Mouse (Mus musculus): Measurements from ENCODE around the gene Enpep. TPM values are rescaled to one million over a fixed set of nuclear protein-coding genes. Genes with fewer than 3 reads are reported as not detected.

The Enpep gene
- polyA plus RNA-seq, 1 experiment: 0.14 TPM

DNA sequence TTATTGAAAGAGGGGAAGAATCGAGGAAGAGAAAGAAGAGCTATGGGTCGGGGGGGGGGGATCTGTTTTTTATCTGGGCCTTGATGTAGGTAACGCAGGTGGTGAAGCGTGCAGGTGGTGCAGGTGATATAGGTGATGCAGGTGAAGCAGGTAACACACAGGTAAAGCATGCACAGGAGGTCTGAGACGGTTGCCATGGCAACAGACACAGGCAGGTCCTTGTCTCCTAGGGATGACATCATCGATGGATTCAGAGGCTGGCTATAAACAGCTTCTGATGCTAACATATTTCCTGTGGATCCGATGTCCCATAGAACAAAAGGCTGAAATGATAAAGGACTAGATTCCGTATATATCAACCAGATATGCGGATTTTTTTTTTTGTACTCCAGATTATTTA, 81.5 kb downstream of the Enpep start:
- Histone ChIP-seq H3K4me1 (ENCODE audit: control insufficient read depth, insufficient read depth, low read length) (no peaks in the 10 kb centered on the region), H3K27ac (ENCODE audit: control insufficient read depth, insufficient read depth, low read depth, low read length) (no peak overlapping the region), H3K4me3 (ENCODE audit: control insufficient read depth, low read depth, low read length) (no peak overlapping the region), H3K27me3 (ENCODE audit: control insufficient read depth, insufficient read depth, low read length) (no peaks in the 10 kb centered on the region), H3K36me3 (ENCODE audit: control insufficient read depth, insufficient read depth, low read length) (no peaks in the 10 kb centered on the region)
- TF ChIP-seq POLR2A (IDR thresholded peaks at IDR 0.05; ENCODE audit: control insufficient read depth, low read depth, low read length): no peak
- no peak for TF ChIP-seq CTCF (IDR thresholded peaks at IDR 0.05; ENCODE audit: control insufficient read depth, insufficient read depth, insufficient replicate concordance, low read depth, low read length)

DNA sequence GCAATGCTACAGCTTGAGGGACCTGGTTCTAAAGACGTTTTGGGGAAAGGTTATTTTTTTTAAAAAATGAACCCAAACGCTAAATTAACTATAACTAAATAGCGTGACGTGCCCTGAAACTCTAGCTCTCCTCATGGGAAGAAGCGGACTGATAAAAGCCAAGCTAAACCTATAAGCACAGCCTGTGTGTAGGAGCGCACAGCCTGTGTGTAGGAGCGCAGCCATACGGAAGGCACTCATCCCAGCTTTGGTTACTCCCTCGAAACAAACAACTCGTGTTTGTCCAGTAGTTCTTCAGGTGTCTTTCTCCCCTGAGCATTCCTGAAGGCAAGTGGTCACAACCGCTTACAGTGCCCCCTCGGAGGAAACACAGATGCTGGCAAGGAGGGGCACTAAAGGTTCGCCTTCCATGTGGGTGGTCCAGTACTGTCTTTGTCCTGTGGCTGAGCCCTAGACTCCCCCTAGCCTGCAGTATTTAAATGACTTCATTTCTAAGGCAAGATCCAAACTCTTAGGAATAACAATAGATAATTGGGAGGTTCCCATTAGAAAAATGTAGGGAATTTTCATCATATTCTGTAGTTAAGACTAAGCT, 93.8 kb downstream of the Enpep start:
- H3K4me1 ChIP-seq (ENCODE audit: control insufficient read depth, insufficient read depth, low read length): no peaks in the 10 kb centered on the region
- no peaks in the 10 kb centered on the region for H3K27me3 ChIP-seq (ENCODE audit: control insufficient read depth, insufficient read depth, low read length)
- no peaks in the 10 kb centered on the region for H3K36me3 ChIP-seq (ENCODE audit: control insufficient read depth, insufficient read depth, low read length)
- H3K4me3 ChIP-seq (ENCODE audit: control insufficient read depth, low read depth, low read length): no peak overlapping the region
- no peak overlapping the region for H3K27ac ChIP-seq (ENCODE audit: control insufficient read depth, insufficient read depth, low read depth, low read length)
- TF ChIP-seq POLR2A (IDR thresholded peaks at IDR 0.05; ENCODE audit: control insufficient read depth, low read depth, low read length) (no peak), CTCF (IDR thresholded peaks at IDR 0.05; ENCODE audit: control insufficient read depth, insufficient read depth, insufficient replicate concordance, low read depth, low read length) (no peak)

DNA sequence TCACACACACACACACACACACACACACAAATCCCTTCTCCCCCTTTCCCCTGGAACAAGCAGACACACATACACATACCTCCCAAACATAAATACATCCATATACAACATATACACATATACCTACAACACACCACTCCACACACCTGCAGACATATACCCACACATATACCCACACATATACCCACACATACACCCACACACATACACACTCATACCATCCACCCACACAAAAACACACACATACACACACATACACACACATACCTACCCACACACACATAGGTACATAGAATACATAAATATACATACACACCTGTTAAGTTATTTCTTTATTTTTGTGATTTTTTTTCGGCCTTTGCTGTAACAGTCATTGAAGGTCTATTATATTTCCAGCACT, 94.5 kb downstream of the Enpep start:
- Histone ChIP-seq H3K27ac (ENCODE audit: control insufficient read depth, insufficient read depth, low read depth, low read length) (no peak overlapping the region), H3K36me3 (ENCODE audit: control insufficient read depth, insufficient read depth, low read length) (no peaks in the 10 kb centered on the region), H3K4me3 (ENCODE audit: control insufficient read depth, low read depth, low read length) (no peak overlapping the region), H3K27me3 (ENCODE audit: control insufficient read depth, insufficient read depth, low read length) (no peaks in the 10 kb centered on the region), H3K4me1 (ENCODE audit: control insufficient read depth, insufficient read depth, low read length) (no peaks in the 10 kb centered on the region)
- no peak for TF ChIP-seq CTCF (IDR thresholded peaks at IDR 0.05; ENCODE audit: control insufficient read depth, insufficient read depth, insufficient replicate concordance, low read depth, low read length)
- no peak for TF ChIP-seq POLR2A (IDR thresholded peaks at IDR 0.05; ENCODE audit: control insufficient read depth, low read depth, low read length)

DNA sequence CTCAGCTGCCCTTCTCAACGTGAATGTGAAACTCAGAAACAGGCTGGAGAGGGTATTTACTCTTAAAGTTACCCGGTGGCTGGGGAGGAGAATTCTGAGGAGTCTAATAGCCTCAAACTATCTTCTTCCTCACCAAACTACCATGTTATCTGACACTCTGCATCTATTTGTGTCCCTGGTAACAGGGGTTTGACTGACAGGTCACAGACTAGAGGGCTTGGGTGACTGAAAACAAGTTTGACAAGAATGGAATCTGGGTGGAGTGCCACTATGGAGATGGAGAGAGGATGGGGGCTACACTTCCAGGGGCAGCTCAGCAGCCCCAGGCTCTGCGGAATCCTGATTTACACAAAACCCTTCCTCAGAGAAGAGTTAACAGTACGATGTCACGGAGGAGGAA, 105.2 kb downstream of the Enpep start:
- peaks cover 6% of the 10 kb centered on the region; the same call in 1 of the 2 replicates for H3K27me3 ChIP-seq (ENCODE audit: control insufficient read depth, insufficient read depth, low read length)
- peaks cover 6% of the 10 kb centered on the region for H3K4me1 ChIP-seq (ENCODE audit: control insufficient read depth, insufficient read depth, low read length)
- no peaks in the 10 kb centered on the region for H3K36me3 ChIP-seq (ENCODE audit: control insufficient read depth, insufficient read depth, low read length)
- TF ChIP-seq POLR2A (IDR thresholded peaks at IDR 0.05; ENCODE audit: control insufficient read depth, low read depth, low read length): no peak
- no peak overlapping the region for H3K27ac ChIP-seq (ENCODE audit: control insufficient read depth, insufficient read depth, low read depth, low read length)
- H3K4me3 ChIP-seq (ENCODE audit: control insufficient read depth, low read depth, low read length): no peak overlapping the region

DNA sequence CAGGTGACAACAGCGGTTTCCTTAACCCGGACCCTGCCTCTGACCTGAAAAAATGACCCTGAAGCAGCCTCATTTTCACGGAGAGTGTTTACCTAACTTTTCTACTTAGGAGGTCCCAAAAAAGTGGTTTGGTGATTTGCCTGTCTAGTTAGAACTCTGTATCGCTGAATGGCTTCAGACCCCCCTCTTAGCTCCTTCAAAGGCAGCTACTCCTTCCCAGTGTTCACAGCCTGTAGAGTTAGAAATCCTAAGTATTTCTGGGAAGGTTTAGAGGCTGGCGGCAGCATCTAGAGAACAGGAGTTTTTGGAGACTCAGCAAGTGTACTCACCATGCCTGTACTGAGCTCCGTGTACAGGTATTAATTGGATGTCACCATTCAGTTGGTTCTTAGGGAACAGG, 105.8 kb downstream of the Enpep start:
- Histone ChIP-seq H3K27ac (ENCODE audit: control insufficient read depth, insufficient read depth, low read depth, low read length) (no peak overlapping the region), H3K4me1 (ENCODE audit: control insufficient read depth, insufficient read depth, low read length) (peaks cover 6% of the 10 kb centered on the region), H3K27me3 (ENCODE audit: control insufficient read depth, insufficient read depth, low read length) (peaks cover 6% of the 10 kb centered on the region; the same call in 1 of the 2 replicates), H3K4me3 (ENCODE audit: control insufficient read depth, low read depth, low read length) (no peak overlapping the region), H3K36me3 (ENCODE audit: control insufficient read depth, insufficient read depth, low read length) (no peaks in the 10 kb centered on the region)
- no peak for TF ChIP-seq POLR2A (IDR thresholded peaks at IDR 0.05; ENCODE audit: control insufficient read depth, low read depth, low read length)
- no peak for TF ChIP-seq CTCF (IDR thresholded peaks at IDR 0.05; ENCODE audit: control insufficient read depth, insufficient read depth, insufficient replicate concordance, low read depth, low read length)

DNA sequence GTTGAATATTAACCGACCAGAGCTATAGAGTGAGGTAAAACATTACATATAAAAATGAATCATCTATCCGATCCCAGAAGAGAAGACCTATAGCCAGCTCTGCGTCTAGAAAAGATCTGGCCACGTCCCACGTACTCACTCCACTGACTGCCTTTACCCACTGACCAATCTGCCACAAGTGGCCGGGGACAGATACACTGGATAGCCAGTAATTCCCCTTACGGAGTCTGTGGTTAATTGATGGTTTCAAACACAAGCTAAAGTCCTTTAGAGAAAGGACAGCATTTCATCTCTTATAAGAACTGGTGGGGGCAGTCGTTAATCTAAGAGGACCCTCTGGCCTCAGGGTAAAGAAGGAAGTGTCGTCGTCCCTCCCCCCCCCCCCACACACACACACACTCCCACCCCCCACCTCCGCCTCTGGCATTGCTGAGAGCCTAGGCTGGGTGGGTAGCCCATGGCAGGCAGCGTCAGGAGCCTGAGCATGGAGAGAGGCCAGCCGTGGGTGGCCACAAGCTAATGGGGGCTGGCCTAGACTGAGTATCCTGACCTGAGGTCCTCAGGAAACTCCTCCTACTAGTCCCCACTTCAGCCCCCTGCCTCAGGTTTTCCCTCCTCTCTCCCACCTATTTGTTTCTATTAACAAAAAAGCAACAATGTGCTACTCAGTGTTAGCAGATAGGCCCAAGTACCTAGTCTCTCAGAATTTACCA, 106.8 kb downstream of the Enpep start:
- Histone ChIP-seq H3K27ac (ENCODE audit: control insufficient read depth, insufficient read depth, low read depth, low read length) (no peak overlapping the region), H3K27me3 (ENCODE audit: control insufficient read depth, insufficient read depth, low read length) (peaks cover 8% of the 10 kb centered on the region), H3K36me3 (ENCODE audit: control insufficient read depth, insufficient read depth, low read length) (no peaks in the 10 kb centered on the region), H3K4me1 (ENCODE audit: control insufficient read depth, insufficient read depth, low read length) (peaks cover 6% of the 10 kb centered on the region), H3K4me3 (ENCODE audit: control insufficient read depth, low read depth, low read length) (no peak overlapping the region)
- TF ChIP-seq CTCF (IDR thresholded peaks at IDR 0.05; ENCODE audit: control insufficient read depth, insufficient read depth, insufficient replicate concordance, low read depth, low read length) (no peak), POLR2A (IDR thresholded peaks at IDR 0.05; ENCODE audit: control insufficient read depth, low read depth, low read length) (no peak)

DNA sequence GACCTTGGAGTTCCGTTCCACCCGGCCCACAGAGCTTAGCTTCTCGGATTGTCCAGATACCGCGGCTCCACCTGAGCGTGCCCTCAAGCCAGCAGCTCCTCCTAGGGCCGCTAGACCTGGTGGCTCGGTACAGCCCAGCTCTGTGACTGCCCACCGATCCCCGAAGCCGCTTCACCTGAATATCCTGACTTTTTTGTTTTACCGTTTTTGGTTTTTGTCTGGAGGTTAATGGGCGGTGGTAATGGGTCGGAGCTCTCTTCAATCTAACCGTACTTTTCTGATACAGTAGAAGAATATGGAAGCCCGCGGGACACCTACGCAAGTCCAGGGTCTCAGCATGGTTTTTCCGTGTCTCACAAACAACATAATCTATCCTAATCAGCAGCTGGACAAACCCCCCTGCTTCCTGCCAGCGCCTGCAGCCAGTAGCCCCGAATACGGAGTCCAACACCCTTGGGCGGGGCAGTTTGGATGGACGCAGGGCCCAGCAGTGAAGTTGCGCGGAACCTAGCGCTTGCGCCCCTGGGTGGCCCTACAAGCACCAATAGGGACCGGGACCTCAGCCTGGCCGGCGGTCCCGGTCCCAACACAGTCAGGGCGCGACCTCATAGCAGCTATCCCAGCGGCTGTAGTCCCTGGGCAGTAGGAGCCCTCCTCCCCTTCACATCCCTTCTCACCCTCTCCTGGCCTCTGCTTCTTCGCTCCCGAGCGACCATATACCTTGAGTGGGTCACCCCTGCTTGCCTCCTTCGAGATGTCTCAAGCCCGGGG, 107.5 kb downstream of the Enpep start:
- no peak overlapping the region; the same call in 1 of the 2 replicates for H3K4me3 ChIP-seq (ENCODE audit: control insufficient read depth, low read depth, low read length)
- no peaks in the 10 kb centered on the region for H3K36me3 ChIP-seq (ENCODE audit: control insufficient read depth, insufficient read depth, low read length)
- peaks cover 8% of the 10 kb centered on the region for H3K27me3 ChIP-seq (ENCODE audit: control insufficient read depth, insufficient read depth, low read length)
- H3K27ac ChIP-seq (ENCODE audit: control insufficient read depth, insufficient read depth, low read depth, low read length): no peak overlapping the region
- TF ChIP-seq POLR2A (IDR thresholded peaks at IDR 0.05; ENCODE audit: control insufficient read depth, low read depth, low read length) (no peak), CTCF (IDR thresholded peaks at IDR 0.05; ENCODE audit: control insufficient read depth, insufficient read depth, insufficient replicate concordance, low read depth, low read length) (no peak)
- peaks cover 6% of the 10 kb centered on the region for H3K4me1 ChIP-seq (ENCODE audit: control insufficient read depth, insufficient read depth, low read length)
